Comparison of ENCODE assay signal across 9 mouse cellular contexts in the genomic region with DNA sequence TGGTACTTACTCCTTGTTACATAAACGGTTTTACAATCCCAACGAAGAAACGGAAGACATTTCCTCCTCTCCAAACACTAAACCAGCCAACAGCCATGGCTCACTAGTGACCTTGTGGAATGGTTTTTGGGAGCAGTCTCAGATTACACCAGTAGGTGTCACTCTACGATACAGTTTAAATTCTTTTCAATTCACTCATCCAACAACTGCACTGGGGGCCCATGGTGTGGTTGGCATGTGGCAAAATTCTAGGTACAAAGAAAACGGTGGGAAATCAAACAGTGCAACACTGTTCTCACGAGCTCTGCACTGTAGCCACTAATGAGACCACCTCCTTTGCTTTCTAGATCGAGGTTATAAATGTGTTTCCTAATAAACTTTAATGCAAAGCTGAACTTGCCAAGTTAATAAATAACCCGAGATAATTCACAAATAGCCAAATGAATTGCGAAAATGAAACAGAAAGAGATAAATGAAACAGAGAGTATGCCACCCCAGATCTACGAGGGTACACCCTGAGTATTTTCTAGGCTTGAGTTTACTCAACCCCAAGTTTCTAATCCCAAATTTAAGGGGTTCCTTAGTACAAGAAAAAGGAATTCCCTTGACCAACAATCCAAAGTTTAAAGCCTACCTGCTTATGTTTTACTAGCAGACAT.
DNase-seq lines count a peak whose midpoint lies in the region; ATAC-seq lines count a peak whose summit lies in the region.
"Had no signal": no experiment of that assay in that cellular context is flagged by ENCODE, and none has a peak within 500 bp of the region (broad histone marks: within the 10 kb centered on the region; RNA-seq: fewer than 3 reads in every experiment).

No protein-coding gene starts in this region.

- ATAC-seq in neural tube, embryonic 15.5 days (ENCODE audit: low FRiP score): no peak
- no peak for ATAC-seq in hindbrain, embryonic 14.5 days (ENCODE audit: low FRiP score)
- no peak for ATAC-seq in midbrain, embryonic 11.5 days (ENCODE audit: low FRiP score)

- no peaks in the 10 kb centered on the region for H3K4me1 ChIP-seq in neural tube, embryonic 15.5 days
- H3K4me1 ChIP-seq in hindbrain, embryonic 14.5 days (replicated peaks; ENCODE audit: control insufficient read depth, insufficient read depth, low read length): no peaks in the 10 kb centered on the region
- H3K4me1 ChIP-seq in midbrain, embryonic 11.5 days (ENCODE audit: control insufficient read depth, insufficient read depth, low read length): no peaks in the 10 kb centered on the region
- H3K4me1 ChIP-seq: liver, embryonic 15.5 days had no signal

- no peak overlapping the region for H3K4me2 ChIP-seq in neural tube, embryonic 15.5 days
- H3K4me2 ChIP-seq in hindbrain, embryonic 14.5 days (replicated peaks): no peak overlapping the region
- no peak overlapping the region for H3K4me2 ChIP-seq in midbrain, embryonic 11.5 days
- H3K4me2 ChIP-seq: liver, embryonic 15.5 days had no signal

- H3K36me3 ChIP-seq in neural tube, embryonic 15.5 days: peaks cover 21% of the 10 kb centered on the region
- H3K36me3 ChIP-seq in hindbrain, embryonic 14.5 days (replicated peaks; ENCODE audit: control insufficient read depth, insufficient read depth): peaks cover 14% of the 10 kb centered on the region; the same call in 1 of the 2 replicates
- no peaks in the 10 kb centered on the region for H3K36me3 ChIP-seq in midbrain, embryonic 11.5 days (ENCODE audit: control insufficient read depth, insufficient read depth, low read length)
- H3K36me3 ChIP-seq: liver, embryonic 15.5 days had no signal

- no peaks in the 10 kb centered on the region for H3K9me3 ChIP-seq in neural tube, embryonic 15.5 days (replicated peaks)
- no peaks in the 10 kb centered on the region for H3K9me3 ChIP-seq in hindbrain, embryonic 14.5 days (ENCODE audit: control insufficient read depth, low read length)
- no peaks in the 10 kb centered on the region for H3K9me3 ChIP-seq in midbrain, embryonic 11.5 days (ENCODE audit: control insufficient read depth, low read length)
- H3K9me3 ChIP-seq: liver, embryonic 15.5 days had no signal

- 50% methylated on average over 10 of the region's 10 CpGs for WGBS in neural tube, embryonic 15.5 days
- WGBS in hindbrain, embryonic 14.5 days: 58% methylated on average over 10 of the region's 10 CpGs
- WGBS in midbrain, embryonic 11.5 days: 57% methylated on average over 10 of the region's 10 CpGs

- H3K27ac ChIP-seq in neural tube, embryonic 15.5 days (replicated peaks): no peak overlapping the region
- H3K27ac ChIP-seq in hindbrain, embryonic 14.5 days: no peak overlapping the region
- no peak overlapping the region for H3K27ac ChIP-seq in midbrain, embryonic 11.5 days (ENCODE audit: low read depth, low read length)
- H3K27ac ChIP-seq: liver, embryonic 15.5 days had no signal

- no peaks in the 10 kb centered on the region for H3K27me3 ChIP-seq in neural tube, embryonic 15.5 days (replicated peaks)
- H3K27me3 ChIP-seq in hindbrain, embryonic 14.5 days (ENCODE audit: control insufficient read depth, insufficient read depth, low read length): no peaks in the 10 kb centered on the region
- H3K27me3 ChIP-seq in midbrain, embryonic 11.5 days (ENCODE audit: control insufficient read depth, insufficient read depth, low read length): no peaks in the 10 kb centered on the region
- H3K27me3 ChIP-seq: liver, embryonic 15.5 days had no signal

- no peak overlapping the region for H3K4me3 ChIP-seq in neural tube, embryonic 15.5 days (replicated peaks)
- H3K4me3 ChIP-seq in hindbrain, embryonic 14.5 days (replicated peaks; ENCODE audit: low read length): no peak overlapping the region
- no peak overlapping the region for H3K4me3 ChIP-seq in midbrain, embryonic 11.5 days (ENCODE audit: low read depth, low read length)
- H3K4me3 ChIP-seq: liver, embryonic 15.5 days had no signal

- DNase-seq in neural tube, embryonic 10.5 days (ENCODE audit: extremely low spot score, low spot score): peak; percentile 34
- DNase-seq in Muller cell, postnatal 12 days (ENCODE audit: inconsistent ontology term): peak; percentile 57
- DNase-seq in cerebellum, adult 9-11 months: peak; percentile 20
- DNase-seq in hindbrain, embryonic 14.5 days (ENCODE audit: low spot score): peak; percentile 81
- peak; percentile 45 for DNase-seq in left cerebral cortex, adult 11 months (ENCODE audit: low spot score)
- DNase-seq in midbrain, embryonic 11.5 days (ENCODE audit: low spot score, missing footprints): peak; percentile 97
- DNase-seq in yolk sac, embryonic 10.5 days (ENCODE audit: low spot score): peak; percentile 35

- H3K9ac ChIP-seq in neural tube, embryonic 15.5 days (replicated peaks): no peak overlapping the region
- no peak overlapping the region for H3K9ac ChIP-seq in hindbrain, embryonic 14.5 days
- H3K9ac ChIP-seq in midbrain, embryonic 11.5 days (ENCODE audit: low read length): no peak overlapping the region
- H3K9ac ChIP-seq: liver, embryonic 15.5 days had no signal

Comparison
In these comparisons a context has a peak if more than half of its experiments do, and no peak if none do; other contexts are left out.
1. DNase-seq: peak in every context shown above with its lines; median percentile 97 in midbrain, embryonic 11.5 days; 81 in hindbrain, embryonic 14.5 days; 57 in Muller cell, postnatal 12 days; 45 in left cerebral cortex, adult 11 months; 35 in yolk sac, embryonic 10.5 days; 34 in neural tube, embryonic 10.5 days; 20 in cerebellum, adult 9-11 months.